Mouse (Mus musculus) lung, postnatal 0 days (tissue): ENCODE data around the gene Ap1ar.

Source experiments
- CTCF ChIP-seq: IDR thresholded peaks from 2 replicates; pipeline ENCODE4 v1.5.1; 2016; ENCODE audit warnings: antibody characterized with exemption, mild to moderate bottlenecking
- EP300 ChIP-seq: IDR thresholded peaks from 2 replicates; pipeline ENCODE4 v1.6.1; 2016; ENCODE audit warnings: antibody characterized with exemption, mild to moderate bottlenecking, control low read depth

DNA sequence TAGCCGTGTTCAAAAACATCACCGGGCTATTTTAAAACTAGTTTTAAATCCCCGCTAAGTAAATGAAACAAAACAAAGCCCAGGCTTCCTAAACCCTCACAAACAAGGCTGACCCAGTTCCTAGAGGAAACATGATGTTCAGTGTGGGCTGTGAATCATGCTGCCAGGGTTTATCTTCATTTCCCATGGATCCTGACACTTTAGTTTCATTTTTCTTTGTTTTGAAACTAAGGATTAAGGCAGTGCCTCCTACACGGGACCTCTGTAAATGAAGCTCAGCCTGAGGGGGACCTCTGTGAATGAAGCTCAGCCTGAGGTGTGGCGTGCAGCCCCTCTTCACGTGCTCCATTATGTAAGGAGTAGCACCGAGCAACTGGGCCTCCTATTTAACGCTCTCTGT lies 34.5 kb downstream of the Ap1ar start:
- TF ChIP-seq CTCF: no peak
- TF ChIP-seq EP300: no peak
